Mouse (Mus musculus) hindbrain, embryonic 10.5 days (tissue): ENCODE measurements at regions not wholly inside any gene's neighbourhood (a gene's known extent, or its start where the extent isn't known, plus 50 kb on each side); places are given as distances from the start of the nearest gene placed in this dataset.

Experiments
- DNase-seq: peaks from one replicate; pipeline ENCODE4 v3.0.0-alpha.2; 2017; ENCODE audit warnings: low spot score
- H3K27ac ChIP-seq: fragments of 300-500 bp; sonication (generic); 2 replicates; pipeline ENCODE4 v1.5.1; 2016; ENCODE audit warnings: mild to moderate bottlenecking, moderate library complexity
- H3K27me3 ChIP-seq: fragments of 300-500 bp; sonication (generic); 2 replicates; pipeline ENCODE4 v1.6.1; 2016; ENCODE audit warnings: mild to moderate bottlenecking; ENCODE audit not compliant: poor library complexity, insufficient read depth, severe bottlenecking
- H3K36me3 ChIP-seq: fragments of 300-500 bp; sonication (generic); 2 replicates; pipeline ENCODE4 v1.6.1; 2016; ENCODE audit warnings: mild to moderate bottlenecking, moderate library complexity
- H3K4me1 ChIP-seq: fragments of 300-500 bp; sonication (generic); replicated peaks from 2 replicates; pipeline ENCODE4 v1.6.1; 2016; ENCODE audit warnings: mild to moderate bottlenecking
- H3K4me3 ChIP-seq: fragments of 300-500 bp; sonication (generic); 2 replicates; pipeline ENCODE4 v1.5.1; 2016; ENCODE audit warnings: mild to moderate bottlenecking, moderate library complexity
- H3K9me3 ChIP-seq: fragments of 300-500 bp; sonication (generic); 2 replicates; pipeline ENCODE4 v1.6.1; 2016; ENCODE audit warnings: mild to moderate bottlenecking, moderate library complexity
- WGBS: fragments of 180-500 bp; shearing (Covaris S2); methylation state at CpG from one replicate; pipeline ENCODE4 v1.1.7; 2016; 5-methylcytosine and 5-hydroxymethylcytosine counted together

DNA sequence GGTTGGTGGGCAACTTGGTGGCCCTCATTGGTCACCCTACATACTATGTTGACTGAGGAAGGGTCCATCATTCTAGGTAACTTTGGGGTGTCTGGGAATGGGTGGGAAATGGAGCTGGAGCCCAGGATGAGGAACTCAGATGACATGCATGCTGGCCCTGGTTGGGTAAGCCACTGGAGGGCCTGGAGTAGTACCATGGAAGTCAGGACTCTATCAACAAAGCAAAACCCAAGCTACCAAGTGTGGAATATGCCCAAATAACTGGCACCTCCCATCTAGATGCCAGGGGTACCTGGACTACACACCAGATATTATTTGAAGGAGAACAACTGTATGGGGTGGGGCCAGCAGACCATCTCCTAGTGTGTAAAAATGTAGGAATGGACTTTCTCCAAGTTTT lies 55.7 kb upstream of the Plcl2 start:
- Histone ChIP-seq H3K27ac (no peak overlapping the region), H3K4me1 (no peaks in the 10 kb centered on the region), H3K27me3 (no peaks in the 10 kb centered on the region), H3K9me3 (no peaks in the 10 kb centered on the region), H3K36me3 (no peaks in the 10 kb centered on the region), H3K4me3 (no peak overlapping the region)
- no peak for DNase-seq

- WGBS, result 90% methylated on average over 5 of the region's 5 CpGs
- no peaks in the 10 kb centered on the region for H3K9me3 ChIP-seq
- no peak overlapping the region for H3K27ac ChIP-seq
- no peaks in the 10 kb centered on the region for H3K4me1 ChIP-seq
- DNase-seq, result no peak
- H3K4me3 ChIP-seq, result no peak overlapping the region
- no peaks in the 10 kb centered on the region for H3K27me3 ChIP-seq
- H3K36me3 ChIP-seq, result no peaks in the 10 kb centered on the region
Measured at GRCm38 (mm10) chr17:50453956-50454355, 55.2 kb upstream of the Plcl2 start.

DNA sequence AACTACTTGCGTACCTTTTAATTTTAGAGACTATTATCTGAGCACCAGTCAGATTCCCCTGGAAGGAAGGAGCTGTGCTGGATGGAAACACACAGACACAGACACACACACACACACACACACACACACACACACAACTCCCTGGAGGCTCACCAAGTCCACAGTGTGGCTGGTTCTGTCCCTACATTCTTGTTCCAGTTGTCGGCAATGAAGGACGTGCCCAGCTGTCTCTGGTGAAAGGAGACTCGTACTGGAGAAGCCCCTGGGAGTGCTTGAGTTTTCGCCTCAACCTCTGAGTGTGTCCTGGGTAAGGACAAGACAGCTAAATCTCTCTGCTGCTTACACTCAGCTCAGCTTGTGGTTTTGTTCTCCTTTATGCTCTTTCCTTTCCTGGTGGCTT lies 54.3 kb upstream of the Plcl2 start:
- no peaks in the 10 kb centered on the region for H3K36me3 ChIP-seq
- no peaks in the 10 kb centered on the region for H3K27me3 ChIP-seq
- no peaks in the 10 kb centered on the region for H3K9me3 ChIP-seq
- no peak overlapping the region for H3K27ac ChIP-seq
- no peaks in the 10 kb centered on the region for H3K4me1 ChIP-seq
- no peak for DNase-seq
- no peak overlapping the region for H3K4me3 ChIP-seq
- 83% methylated on average over 5 of the region's 5 CpGs for WGBS

DNA sequence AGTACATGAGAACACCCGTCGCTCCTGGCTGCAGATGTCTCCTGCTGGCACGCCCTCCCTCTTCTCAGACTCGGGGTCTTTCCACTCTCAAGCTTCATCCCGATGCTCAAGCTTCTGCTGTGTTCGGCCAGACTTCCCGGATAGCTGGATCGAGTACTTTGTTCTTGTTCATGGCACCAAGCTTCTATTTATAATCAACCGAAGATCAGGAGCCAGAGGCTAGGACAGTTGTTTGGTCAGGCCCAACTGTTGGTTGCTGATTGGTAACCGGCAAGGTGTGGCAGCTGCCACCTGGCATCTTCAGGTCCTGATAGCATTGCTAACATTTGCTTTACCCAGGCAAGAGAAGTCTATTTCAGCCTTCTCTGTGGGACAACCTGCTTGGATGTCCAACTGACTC lies 53.5 kb upstream of the Plcl2 start:
- 90% methylated on average over 10 of the region's 10 CpGs for WGBS
- H3K27me3 ChIP-seq, result no peaks in the 10 kb centered on the region
- H3K4me1 ChIP-seq, result no peaks in the 10 kb centered on the region
- no peaks in the 10 kb centered on the region for H3K36me3 ChIP-seq
- no peak for DNase-seq
- H3K27ac ChIP-seq, result no peak overlapping the region
- no peaks in the 10 kb centered on the region for H3K9me3 ChIP-seq
- no peak overlapping the region for H3K4me3 ChIP-seq

DNA sequence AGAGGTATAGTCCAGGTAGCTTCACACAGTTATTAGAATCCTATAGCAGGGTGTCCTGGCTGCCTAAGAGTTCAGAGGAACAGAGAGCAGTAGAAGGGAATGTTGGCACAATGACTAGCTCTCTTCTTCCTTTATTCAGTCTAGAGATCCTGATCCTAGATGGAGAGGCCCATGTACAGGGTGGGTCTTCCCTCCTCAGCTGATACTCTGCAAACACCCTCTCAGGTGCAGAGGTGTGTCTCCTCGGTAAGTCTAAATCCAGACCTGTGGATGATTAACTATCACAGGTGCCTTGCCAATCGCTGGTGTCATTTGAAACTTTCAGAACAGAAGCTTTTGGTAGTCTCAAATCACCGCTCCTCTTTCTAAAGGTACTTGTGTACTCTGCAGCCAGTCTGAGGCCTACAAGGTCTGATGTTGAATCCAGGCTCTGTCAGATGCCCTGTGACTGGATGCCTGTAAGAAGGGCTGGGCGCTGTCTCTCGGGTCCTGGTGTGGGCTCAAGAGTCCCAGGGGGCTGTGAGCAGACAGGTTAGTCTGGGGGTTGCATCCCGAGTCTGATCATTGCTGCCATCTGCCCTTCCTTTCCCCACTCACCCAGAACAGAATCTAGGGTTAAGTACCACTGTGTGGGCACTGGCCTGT lies 52.0 kb upstream of the Plcl2 start:
- WGBS, result 83% methylated on average over 6 of the region's 6 CpGs
- no peaks in the 10 kb centered on the region for H3K36me3 ChIP-seq
- H3K4me3 ChIP-seq, result no peak overlapping the region
- DNase-seq, result no peak
- H3K27me3 ChIP-seq, result no peaks in the 10 kb centered on the region
- H3K4me1 ChIP-seq, result no peaks in the 10 kb centered on the region
- H3K27ac ChIP-seq, result no peak overlapping the region
- no peaks in the 10 kb centered on the region for H3K9me3 ChIP-seq

- Histone ChIP-seq H3K4me3 (no peak overlapping the region), H3K4me1 (no peaks in the 10 kb centered on the region), H3K27me3 (no peaks in the 10 kb centered on the region), H3K36me3 (no peaks in the 10 kb centered on the region), H3K9me3 (no peaks in the 10 kb centered on the region), H3K27ac (no peak overlapping the region)
- 83% methylated on average over 4 of the region's 4 CpGs for WGBS
- no peak for DNase-seq
Measured at GRCm38 (mm10) chr17:50458232-50458631, 51.0 kb upstream of the Plcl2 start.
